Mouse (Mus musculus) cerebellum, postnatal 4 days (tissue): ENCODE results near the gene Ccser2.
"Not testable (repeated sequence)": the region's sequence is repeated elsewhere in the genome, so short reads cannot be mapped to it uniquely, and the experiment has no call there.

Experiments used
- DNase-seq, 2 experiments: peaks; one replicate each; pipeline ENCODE4 v3.0.0; 2022; ENCODE audit warnings: low spot score in 2 of 2, mixed read lengths in 1 of 2

The Ccser2 gene

GRCm38 (mm10) chr14:36968628-36969147, at the start of gene Ccser2:
Gene Ccser2, minus strand, starts transcription at chr14:36968777.
- peak; percentile 97 to 98 for DNase-seq

- no peak for DNase-seq
Observed at GRCm38 (mm10) chr14:37015894-37016293, 47.3 kb upstream of the Ccser2 start.

- peak in 1 of 2 experiments; percentile 31 for DNase-seq
Observed at GRCm38 (mm10) chr14:37013644-37014043, 45.1 kb upstream of the Ccser2 start.

GRCm38 (mm10) chr14:37009686-37010085, 41.1 kb upstream of the Ccser2 start:
- DNase-seq, result no peak

- DNase-seq, result no peak
Observed at GRCm38 (mm10) chr14:37006489-37006888, 37.9 kb upstream of the Ccser2 start.

- peak in 1 of 2 experiments; percentile 16 for DNase-seq
Observed at GRCm38 (mm10) chr14:37005865-37006264, 37.3 kb upstream of the Ccser2 start.

GRCm38 (mm10) chr14:37003431-37004095, 35.0 kb upstream of the Ccser2 start:
- DNase-seq, result no peak

- DNase-seq, result no peak
Observed at GRCm38 (mm10) chr14:37002852-37003251, 34.3 kb upstream of the Ccser2 start.

GRCm38 (mm10) chr14:37000780-37001179, 32.2 kb upstream of the Ccser2 start:
- not testable (repeated sequence) for DNase-seq

GRCm38 (mm10) chr14:36989784-36990183, 21.2 kb upstream of the Ccser2 start:
- no peak for DNase-seq

GRCm38 (mm10) chr14:36985693-36986092, 17.1 kb upstream of the Ccser2 start:
- DNase-seq, result no peak

- no peak for DNase-seq
Observed at GRCm38 (mm10) chr14:36975019-36975418, 6.4 kb upstream of the Ccser2 start.

GRCm38 (mm10) chr14:36971211-36971610, 2.6 kb upstream of the Ccser2 start:
- no peak for DNase-seq

GRCm38 (mm10) chr14:36969861-36970420, 1.4 kb upstream of the Ccser2 start:
- no peak for DNase-seq

- peak in 1 of 2 experiments; percentile 22 for DNase-seq
Observed at GRCm38 (mm10) chr14:36968076-36968627, 425 bp downstream of the Ccser2 start.

- no peak for DNase-seq
Observed at GRCm38 (mm10) chr14:36965421-36965820, 3.2 kb downstream of the Ccser2 start.

- DNase-seq, result no peak
Observed at GRCm38 (mm10) chr14:36962477-36962876, 6.1 kb downstream of the Ccser2 start.

GRCm38 (mm10) chr14:36957719-36958118, 10.9 kb downstream of the Ccser2 start:
- no peak for DNase-seq

- no peak for DNase-seq
Observed at GRCm38 (mm10) chr14:36957261-36957660, 11.3 kb downstream of the Ccser2 start.

GRCm38 (mm10) chr14:36956717-36957116, 11.9 kb downstream of the Ccser2 start:
- no peak for DNase-seq

- no peak for DNase-seq
Observed at GRCm38 (mm10) chr14:36952687-36953426, 15.7 kb downstream of the Ccser2 start.

- DNase-seq, result peak in 1 of 2 experiments; percentile 11
Observed at GRCm38 (mm10) chr14:36952142-36952541, 16.4 kb downstream of the Ccser2 start.
